Mouse (Mus musculus): ENCODE measurements around the gene Olfr588-ps1. TPM values are rescaled to one million over a fixed set of nuclear protein-coding genes. Genes with fewer than 3 reads are reported as not detected.
"Not testable (repeated sequence)": the region's sequence is repeated elsewhere in the genome, so short reads cannot be mapped to it uniquely, and the experiment has no call there.

Olfr588-ps1 gene
- not detected in 2 replicates for polyA plus RNA-seq (2015; fragmentation: Nextera tagmentation; extraction: Ambion mirVana)

DNA sequence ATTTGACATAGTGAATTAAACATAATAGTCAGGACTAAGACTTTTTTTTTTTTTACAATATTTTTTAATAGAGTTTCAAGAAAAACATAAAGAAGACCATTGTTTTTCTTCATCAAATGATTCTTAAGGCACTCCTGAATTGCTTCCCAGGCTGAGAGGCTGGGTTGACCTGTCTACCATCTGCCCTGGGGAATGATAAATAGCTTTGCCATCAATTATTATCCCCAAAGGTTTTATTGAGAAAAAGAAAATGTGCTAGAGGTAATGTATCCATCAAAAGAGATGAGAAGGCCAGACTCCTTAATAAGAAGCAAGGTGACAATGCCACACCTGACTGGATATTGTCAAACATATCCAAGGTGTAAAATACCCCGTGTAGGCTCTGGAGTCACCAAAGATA, at the start of gene Olfr588-ps1:
TSS of gene Olfr588-ps1 (plus strand) at position 301 of the 400 bp plus-strand sequence.
- H3K4me2 ChIP-seq, result no peak within 1 kb of the TSS
- no peak within 1 kb of the TSS for H3K9ac ChIP-seq
- 84% methylated on average over 1 of the region's 1 CpGs for WGBS
- H3K27me3 ChIP-seq, result no peaks in the 10 kb centered on the region
- no peaks in the 10 kb centered on the region for H3K4me1 ChIP-seq (replicated peaks)
- H3K27ac ChIP-seq (replicated peaks), result no peak within 1 kb of the TSS
- ATAC-seq (ENCODE audit: low FRiP score, low read depth), result no peak
- no peaks in the 10 kb centered on the region for H3K36me3 ChIP-seq
- no peak within 1 kb of the TSS for H3K4me3 ChIP-seq
- no peaks in the 10 kb centered on the region for H3K9me3 ChIP-seq

DNA sequence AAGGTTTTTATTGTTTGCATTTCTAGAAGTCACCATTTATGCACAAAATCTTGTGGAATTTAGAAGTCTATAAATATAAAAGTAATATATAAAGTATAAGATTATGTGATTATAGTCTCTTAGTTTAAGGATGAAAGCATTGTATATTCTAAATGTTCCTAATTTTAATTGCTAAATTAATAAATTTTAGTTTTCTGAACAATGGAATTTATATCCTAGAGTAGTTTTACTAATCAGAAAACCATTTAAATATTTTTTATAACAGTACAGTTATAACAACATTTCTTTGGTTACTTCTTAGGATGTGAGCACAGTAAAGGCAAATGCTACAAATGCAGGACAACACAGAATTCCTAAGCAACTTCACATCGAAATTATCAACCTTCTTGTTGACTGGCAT, 43.3 kb upstream of the Olfr588-ps1 start, which contains the start of gene Olfr585:
TSS of gene Olfr585 (plus strand) at position 301 of the 400 bp plus-strand sequence.
- H3K4me1 ChIP-seq (replicated peaks), result no peaks in the 10 kb centered on the region
- ATAC-seq (ENCODE audit: low FRiP score, low read depth), result no peak
- no peak within 1 kb of the TSS for H3K27ac ChIP-seq (replicated peaks)
- H3K4me3 ChIP-seq, result no peak within 1 kb of the TSS
- H3K9ac ChIP-seq, result no peak within 1 kb of the TSS
- no peaks in the 10 kb centered on the region for H3K27me3 ChIP-seq
- H3K9me3 ChIP-seq, result no peaks in the 10 kb centered on the region
- no peaks in the 10 kb centered on the region for H3K36me3 ChIP-seq
- no peak within 1 kb of the TSS for H3K4me2 ChIP-seq
- WGBS, result 88% methylated on average over 1 of the region's 1 CpGs

DNA sequence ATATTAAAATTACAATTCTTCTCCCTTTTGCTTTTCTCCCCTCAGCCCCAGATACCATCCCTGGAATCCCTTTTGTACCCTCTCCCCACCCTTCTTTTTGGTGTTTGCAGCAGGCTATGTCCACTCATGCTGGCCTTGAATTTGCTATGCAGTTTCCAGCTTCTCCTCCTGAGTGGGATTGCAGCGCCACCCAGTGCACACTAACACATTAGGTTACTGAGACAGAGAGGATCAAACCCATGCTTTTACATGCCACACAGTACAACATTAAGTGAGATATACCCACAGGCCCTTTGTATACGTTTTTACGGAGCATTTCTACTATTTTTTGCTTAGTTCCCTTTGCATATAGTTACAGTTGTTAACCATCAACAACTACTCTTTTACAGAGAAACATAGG, 21.3 kb upstream of the Olfr588-ps1 start:
- ATAC-seq (ENCODE audit: low FRiP score, low read depth), result no peak
- H3K4me2 ChIP-seq, result no peak overlapping the region
- H3K9ac ChIP-seq, result no peak overlapping the region
- WGBS, result 47% methylated on average over 3 of the region's 3 CpGs
- no peak overlapping the region for H3K4me3 ChIP-seq
- H3K4me1 ChIP-seq (replicated peaks), result no peaks in the 10 kb centered on the region
- H3K36me3 ChIP-seq, result no peaks in the 10 kb centered on the region
- no peaks in the 10 kb centered on the region for H3K9me3 ChIP-seq
- no peak overlapping the region for H3K27ac ChIP-seq (replicated peaks)
- H3K27me3 ChIP-seq, result no peaks in the 10 kb centered on the region

DNA sequence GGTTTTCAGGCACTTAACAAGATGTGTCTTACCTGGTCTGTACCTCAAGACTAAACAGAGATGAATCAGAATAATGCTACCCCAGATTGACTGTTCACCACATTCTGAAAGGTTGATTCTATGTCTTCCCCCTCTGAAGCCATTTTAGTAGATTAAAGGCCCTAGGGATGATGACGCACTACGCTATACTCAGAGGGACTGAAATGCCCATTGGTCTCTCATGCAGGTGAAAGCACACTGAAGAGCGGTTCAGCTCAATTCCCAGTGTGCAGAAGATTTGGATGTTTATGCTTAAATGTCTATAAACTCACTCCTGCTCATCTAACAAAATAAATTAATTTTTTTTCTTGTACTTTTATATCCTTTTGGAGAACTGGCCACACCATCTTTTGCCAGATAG, 15.1 kb upstream of the Olfr588-ps1 start, which contains the start of gene Olfr586:
TSS of gene Olfr586 (minus strand) at position 101 of the 400 bp plus-strand sequence.
- H3K4me3 ChIP-seq, result no peak within 1 kb of the TSS
- 96% methylated on average over 3 of the region's 3 CpGs for WGBS
- H3K4me2 ChIP-seq, result no peak within 1 kb of the TSS
- no peaks in the 10 kb centered on the region for H3K27me3 ChIP-seq
- no peak within 1 kb of the TSS for H3K9ac ChIP-seq
- ATAC-seq (ENCODE audit: low FRiP score, low read depth), result no peak
- no peaks in the 10 kb centered on the region for H3K9me3 ChIP-seq
- no peak within 1 kb of the TSS for H3K27ac ChIP-seq (replicated peaks)
- H3K36me3 ChIP-seq, result no peaks in the 10 kb centered on the region
- no peaks in the 10 kb centered on the region for H3K4me1 ChIP-seq (replicated peaks)

DNA sequence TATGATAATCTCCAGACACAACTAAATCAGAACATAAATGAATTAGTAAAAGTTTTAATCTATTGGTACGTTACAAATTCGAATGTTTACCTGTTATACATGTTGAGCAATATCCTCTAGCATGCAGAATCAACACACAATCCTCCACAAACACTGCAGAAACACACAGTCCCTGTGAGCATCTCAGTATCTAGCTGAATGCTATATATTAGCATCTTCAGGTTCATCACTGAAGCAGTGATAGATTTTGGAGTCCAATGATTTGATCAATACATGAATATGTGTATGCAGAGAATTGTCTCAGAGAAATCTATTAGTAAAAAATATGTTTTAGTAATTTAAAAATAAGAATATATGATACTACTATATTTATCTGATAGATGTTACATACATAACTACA, 15.6 kb downstream of the Olfr588-ps1 start, which contains the start of gene Olfr589:
TSS of gene Olfr589 (minus strand) at position 101 of the 400 bp plus-strand sequence.
- WGBS, result 70% methylated on average over 2 of the region's 2 CpGs
- Histone ChIP-seq H3K27me3 (no peaks in the 10 kb centered on the region), H3K4me1 (replicated peaks) (no peaks in the 10 kb centered on the region), H3K36me3 (no peaks in the 10 kb centered on the region), H3K4me2 (no peak within 1 kb of the TSS), H3K9ac (no peak within 1 kb of the TSS), H3K9me3 (no peaks in the 10 kb centered on the region), H3K27ac (replicated peaks) (no peak within 1 kb of the TSS), H3K4me3 (no peak within 1 kb of the TSS)
- ATAC-seq (ENCODE audit: low FRiP score, low read depth), result no peak

DNA sequence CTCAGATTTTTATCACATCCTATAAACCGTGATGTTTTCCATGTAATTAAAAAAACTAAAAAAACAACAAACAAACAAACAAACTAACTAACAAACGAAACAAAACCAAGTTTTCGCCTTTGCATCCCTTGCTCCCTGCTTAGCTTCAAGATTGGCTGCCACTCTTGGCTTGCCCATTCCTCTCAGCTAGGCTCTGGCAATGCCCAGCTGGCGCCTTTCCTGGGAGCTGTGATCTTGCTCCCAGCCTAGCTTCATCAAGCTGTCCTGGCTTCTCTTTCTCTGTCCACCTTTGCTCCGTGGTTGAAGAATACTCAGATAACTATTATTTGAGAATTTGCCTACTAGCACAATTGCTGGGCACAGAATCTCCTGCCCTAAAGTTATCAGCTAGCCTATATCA, 29.0 kb downstream of the Olfr588-ps1 start:
- H3K9ac ChIP-seq, result no peak overlapping the region
- ATAC-seq (ENCODE audit: low FRiP score, low read depth), result no peak

DNA sequence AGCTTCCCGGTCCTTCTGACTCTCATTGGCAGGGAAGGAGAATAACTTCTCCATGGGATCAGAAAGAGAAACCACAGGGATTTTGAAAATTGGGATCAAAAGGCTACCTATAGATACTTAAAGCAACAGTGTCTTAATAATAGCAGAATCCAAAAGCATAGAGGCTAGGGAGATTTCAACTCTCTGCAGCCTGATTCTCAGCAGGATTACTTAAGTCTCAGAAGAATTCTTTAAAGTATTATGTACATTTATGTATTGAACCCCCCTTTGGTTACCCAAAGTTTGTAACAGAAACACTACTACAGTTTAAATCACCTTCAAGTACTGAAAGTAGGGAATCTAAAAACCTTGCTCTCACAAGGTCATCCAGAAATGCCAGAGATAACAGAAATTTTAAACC, 37.6 kb downstream of the Olfr588-ps1 start, which contains the start of gene Olfr591:
TSS of gene Olfr591 (minus strand) at position 101 of the 400 bp plus-strand sequence.
- Histone ChIP-seq H3K4me3 (no peak within 1 kb of the TSS), H3K27ac (replicated peaks) (no peak within 1 kb of the TSS), H3K9me3 (peaks cover 2% of the 10 kb centered on the region; the same call in 1 of the 2 replicates), H3K4me1 (replicated peaks) (no peaks in the 10 kb centered on the region), H3K9ac (no peak within 1 kb of the TSS), H3K4me2 (no peak within 1 kb of the TSS), H3K27me3 (no peaks in the 10 kb centered on the region), H3K36me3 (no peaks in the 10 kb centered on the region)
- ATAC-seq (ENCODE audit: low FRiP score, low read depth), result no peak
- 86% methylated on average over 1 of the region's 1 CpGs for whole genome bisulfite sequencing

More for the DNA sequence above, 29.0 kb downstream of the Olfr588-ps1 start:
- Histone ChIP-seq H3K9me3 (no peaks in the 10 kb centered on the region), H3K4me1 (replicated peaks) (no peaks in the 10 kb centered on the region), H3K36me3 (no peaks in the 10 kb centered on the region), H3K27me3 (no peaks in the 10 kb centered on the region), H3K4me2 (no peak overlapping the region), H3K27ac (replicated peaks) (no peak overlapping the region), H3K4me3 (no peak overlapping the region)
- 85% methylated on average over 5 of the region's 5 CpGs for WGBS

DNA sequence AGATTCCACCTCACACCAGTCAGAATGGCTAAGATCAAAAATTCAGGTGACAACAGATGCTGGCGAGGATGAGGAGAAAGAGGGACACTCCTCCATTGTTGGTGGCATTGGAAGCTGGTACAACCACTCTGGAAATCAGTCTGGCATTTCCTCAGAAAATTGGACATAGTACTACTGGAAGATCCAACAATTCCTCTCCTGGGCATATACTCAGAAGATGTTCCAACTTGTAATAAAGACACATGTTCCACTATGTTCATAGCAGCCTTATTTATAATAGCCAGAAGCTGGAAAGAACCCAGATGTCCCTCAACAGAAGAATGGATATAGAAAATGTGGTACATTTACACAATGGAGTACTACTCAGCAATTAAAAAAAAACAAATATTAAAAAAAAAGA, 43.8 kb downstream of the Olfr588-ps1 start, which contains the start of gene Olfr592:
TSS of gene Olfr592 (plus strand) at position 301 of the 400 bp plus-strand sequence.
- H3K4me3 ChIP-seq; H3K9me3 ChIP-seq; H3K9ac ChIP-seq; ATAC-seq (ENCODE audit: low FRiP score, low read depth); H3K4me1 ChIP-seq (replicated peaks); H3K4me2 ChIP-seq; H3K27me3 ChIP-seq; H3K27ac ChIP-seq (replicated peaks); H3K36me3 ChIP-seq: not testable (repeated sequence)
- WGBS, result 95% methylated on average over 1 of the region's 1 CpGs

Other genes starting within 250 kb of the Olfr588-ps1 start
- gene Olfr569, start 250.0 kb upstream of the Olfr588-ps1 start, polyA plus RNA-seq (2015; fragmentation: Nextera tagmentation; extraction: Ambion mirVana), result not detected in 2 replicates
- gene Olfr570, start 246.3 kb upstream of the Olfr588-ps1 start, polyA plus RNA-seq (2015; fragmentation: Nextera tagmentation; extraction: Ambion mirVana), result 0.14 TPM in 1 of 2 replicates, not detected in the other
- gene Olfr571, start 223.3 kb upstream of the Olfr588-ps1 start, polyA plus RNA-seq (2015; fragmentation: Nextera tagmentation; extraction: Ambion mirVana), result not detected in 2 replicates
- gene Olfr572, start 216.5 kb upstream of the Olfr588-ps1 start, polyA plus RNA-seq (2015; fragmentation: Nextera tagmentation; extraction: Ambion mirVana), result not detected in 2 replicates
- gene Olfr573-ps1, start 198.3 kb upstream of the Olfr588-ps1 start, polyA plus RNA-seq (2015; fragmentation: Nextera tagmentation; extraction: Ambion mirVana), result not detected in 2 replicates
- gene Olfr574, start 192.4 kb upstream of the Olfr588-ps1 start, polyA plus RNA-seq (2015; fragmentation: Nextera tagmentation; extraction: Ambion mirVana), result not detected in 2 replicates
- gene Olfr575, start 182.1 kb upstream of the Olfr588-ps1 start, polyA plus RNA-seq (2015; fragmentation: Nextera tagmentation; extraction: Ambion mirVana), result not detected in 2 replicates
- not detected in 2 replicates for gene Olfr576, start 178.2 kb upstream of the Olfr588-ps1 start, polyA plus RNA-seq (2015; fragmentation: Nextera tagmentation; extraction: Ambion mirVana)
- not detected in 2 replicates for gene Olfr577, start 164.9 kb upstream of the Olfr588-ps1 start, polyA plus RNA-seq (2015; fragmentation: Nextera tagmentation; extraction: Ambion mirVana)
- not detected in 2 replicates for gene Olfr578, start 151.6 kb upstream of the Olfr588-ps1 start, polyA plus RNA-seq (2015; fragmentation: Nextera tagmentation; extraction: Ambion mirVana)
- not detected in 2 replicates for gene Olfr582, start 102.9 kb upstream of the Olfr588-ps1 start, polyA plus RNA-seq (2015; fragmentation: Nextera tagmentation; extraction: Ambion mirVana)
- gene Olfr583, start 89.6 kb upstream of the Olfr588-ps1 start, polyA plus RNA-seq (2015; fragmentation: Nextera tagmentation; extraction: Ambion mirVana), result not detected in 2 replicates
- gene Olfr584, start 59.0 kb upstream of the Olfr588-ps1 start, polyA plus RNA-seq (2015; fragmentation: Nextera tagmentation; extraction: Ambion mirVana), result not detected in 2 replicates
- gene Olfr585, start 43.2 kb upstream of the Olfr588-ps1 start, polyA plus RNA-seq (2015; fragmentation: Nextera tagmentation; extraction: Ambion mirVana), result not detected in 2 replicates
- gene Olfr586, start 15.2 kb upstream of the Olfr588-ps1 start, polyA plus RNA-seq (2015; fragmentation: Nextera tagmentation; extraction: Ambion mirVana), result not detected in 2 replicates
- not detected in 2 replicates for gene Olfr589, start 15.5 kb downstream of the Olfr588-ps1 start, polyA plus RNA-seq (2015; fragmentation: Nextera tagmentation; extraction: Ambion mirVana)
- not detected in 2 replicates for gene Olfr591, start 37.5 kb downstream of the Olfr588-ps1 start, polyA plus RNA-seq (2015; fragmentation: Nextera tagmentation; extraction: Ambion mirVana)
- gene Olfr592, start 43.9 kb downstream of the Olfr588-ps1 start, polyA plus RNA-seq (2015; fragmentation: Nextera tagmentation; extraction: Ambion mirVana), result not detected in 2 replicates
- not detected in 2 replicates for gene Olfr593, start 71.0 kb downstream of the Olfr588-ps1 start, polyA plus RNA-seq (2015; fragmentation: Nextera tagmentation; extraction: Ambion mirVana)
- gene Olfr594, start 76.1 kb downstream of the Olfr588-ps1 start, polyA plus RNA-seq (2015; fragmentation: Nextera tagmentation; extraction: Ambion mirVana), result not detected in 2 replicates
- gene Usp17ld, start 111.6 kb downstream of the Olfr588-ps1 start, polyA plus RNA-seq (2015; fragmentation: Nextera tagmentation; extraction: Ambion mirVana), result not detected in 2 replicates
- gene Olfr596, start 164.8 kb downstream of the Olfr588-ps1 start, polyA plus RNA-seq (2015; fragmentation: Nextera tagmentation; extraction: Ambion mirVana), result not detected in 2 replicates
- gene Olfr597, start 175.4 kb downstream of the Olfr588-ps1 start, polyA plus RNA-seq (2015; fragmentation: Nextera tagmentation; extraction: Ambion mirVana), result not detected in 2 replicates
- not detected in 2 replicates for gene Olfr598, start 182.7 kb downstream of the Olfr588-ps1 start, polyA plus RNA-seq (2015; fragmentation: Nextera tagmentation; extraction: Ambion mirVana)
- gene Olfr599, start 195.0 kb downstream of the Olfr588-ps1 start, polyA plus RNA-seq (2015; fragmentation: Nextera tagmentation; extraction: Ambion mirVana), result not detected in 2 replicates
- not detected in 2 replicates for gene Olfr600, start 208.8 kb downstream of the Olfr588-ps1 start, polyA plus RNA-seq (2015; fragmentation: Nextera tagmentation; extraction: Ambion mirVana)
- not detected in 2 replicates for gene Olfr601, start 221.8 kb downstream of the Olfr588-ps1 start, polyA plus RNA-seq (2015; fragmentation: Nextera tagmentation; extraction: Ambion mirVana)
- gene Olfr603, start 245.3 kb downstream of the Olfr588-ps1 start, polyA plus RNA-seq (2015; fragmentation: Nextera tagmentation; extraction: Ambion mirVana), result not detected in 2 replicates